Mouse (Mus musculus) embryonic stem cell, embryonic (primary cell): ENCODE measurements around the gene AU018091.

Experiments used
- CTCF ChIA-PET, 4 experiments: fragments of 300-600 bp in 2 of 4; fragments of 350-600 bp in 2 of 4; sonication (Branson Sonifier 250); formaldehyde crosslinking; loops; one replicate each; lab custom pipeline; 2022; ENCODE audit warnings: inconsistent platforms in 2 of 4; lab: Charles Lee
- POLR2A ChIA-PET, 4 experiments: fragments of 300-600 bp in 2 of 4; fragments of 350-600 bp in 2 of 4; sonication (Branson Sonifier 250); formaldehyde crosslinking; loops; one replicate each; lab custom pipeline; 2022; ENCODE audit warnings: antibody characterized with exemption in 4 of 4, inconsistent platforms in 1 of 4; lab: Charles Lee

Gene AU018091

GRCm38 (mm10) chr7:3168925-3169324 lies at the start of gene AU018091:
Gene AU018091, minus strand, starts transcription at chr7:3169203.
- CTCF ChIA-PET = interaction anchor here (0.7 to 2.2 kb wide), 9 partner anchors 21 to 100 kb away, joined by 3 to 9 read pairs (median 4); no protein-coding TSS in a partner anchor

GRCm38 (mm10) chr7:3217546-3218056 lies 48.6 kb upstream of the AU018091 start:
- ChIA-PET CTCF (interaction anchor here in 2 of 4 experiments (0.7 to 1.8 kb wide), 4 partner anchors 13 to 85 kb away, joined by 3 to 12 read pairs (median 6); no protein-coding TSS in a partner anchor), POLR2A (interaction anchor here (0.5 to 26.9 kb wide), 71 partner anchors 7 to 1571 kb away, joined by 3 to 2972 read pairs (median 5); partner anchors contain the start of genes AU018091 (in 2 of the 4), Myadm (in 2 of the 4) and Prkcg (in 2 of the 4))

More at GRCm38 (mm10) chr7:3168925-3169324, at the start of gene AU018091:
- POLR2A ChIA-PET = interaction anchor here in 3 of 4 experiments (0.5 to 3.8 kb wide), 35 partner anchors 10 to 410 kb away, joined by 3 to 33 read pairs (median 5); no protein-coding TSS in a partner anchor

GRCm38 (mm10) chr7:3216331-3216730 lies 47.3 kb upstream of the AU018091 start:
- CTCF ChIA-PET = interaction anchor here in 3 of 4 experiments (0.6 to 4.6 kb wide), 7 partner anchors 10 to 165 kb away, joined by 3 to 31 read pairs (median 7); no protein-coding TSS in a partner anchor
- POLR2A ChIA-PET = interaction anchor here (0.6 to 26.9 kb wide), 33 partner anchors 1 to 1478 kb away, joined by 3 to 2972 read pairs (median 8); partner anchors contain the start of genes AU018091 (in 1 of the 4), Myadm (in 1 of the 4) and Prkcg (in 1 of the 4)

GRCm38 (mm10) chr7:3213557-3213956 lies 44.6 kb upstream of the AU018091 start:
- ChIA-PET POLR2A (interaction anchor here (0.8 to 26.9 kb wide), 32 partner anchors 2 to 261 kb away, joined by 3 to 2972 read pairs (median 9); partner anchors contain the start of genes AU018091 (in 2 of the 4), Myadm (in 1 of the 4) and Prkcg (in 1 of the 4)), CTCF (interaction anchor here in 2 of 4 experiments (1.6 to 4.6 kb wide), 3 partner anchors 15 to 19 kb away, joined by 3 to 31 read pairs (median 4); no protein-coding TSS in a partner anchor)

- POLR2A ChIA-PET = interaction anchor here (0.7 to 26.9 kb wide), 38 partner anchors 2 to 366 kb away, joined by 3 to 2972 read pairs (median 6); partner anchors contain the start of genes AU018091 (in 2 of the 4), Myadm (in 1 of the 4) and Prkcg (in 1 of the 4)
- CTCF ChIA-PET = interaction anchor here in 3 of 4 experiments (0.6 to 4.6 kb wide), 4 partner anchors 15 to 20 kb away, joined by 3 to 31 read pairs (median 4); no protein-coding TSS in a partner anchor
Measured at GRCm38 (mm10) chr7:3213156-3213555, 44.2 kb upstream of the AU018091 start.

GRCm38 (mm10) chr7:3212002-3212790 lies 43.2 kb upstream of the AU018091 start:
- ChIA-PET POLR2A (interaction anchor here (0.5 to 26.9 kb wide), 52 partner anchors 3 to 496 kb away, joined by 3 to 2972 read pairs (median 4); partner anchors contain the start of genes Myadm (in 2 of the 4), Prkcg (in 2 of the 4), AU018091 (in 1 of the 4) and Nlrp12 (in 1 of the 4)), CTCF (interaction anchor here in 3 of 4 experiments (0.5 to 4.6 kb wide), 9 partner anchors 11 to 88 kb away, joined by 3 to 31 read pairs (median 5); no protein-coding TSS in a partner anchor)

GRCm38 (mm10) chr7:3211518-3211917 lies 42.5 kb upstream of the AU018091 start:
- CTCF ChIA-PET = interaction anchor here in 2 of 4 experiments (0.6 to 4.6 kb wide), 5 partner anchors 10 to 28 kb away, joined by 3 to 31 read pairs (median 4); no protein-coding TSS in a partner anchor
- POLR2A ChIA-PET = interaction anchor here (0.7 to 26.9 kb wide), 30 partner anchors 4 to 237 kb away, joined by 3 to 2972 read pairs (median 10); partner anchors contain the start of genes AU018091 (in 1 of the 4), Myadm (in 1 of the 4), Nlrp12 (in 1 of the 4) and Prkcg (in 1 of the 4)

- POLR2A ChIA-PET = interaction anchor here (0.6 to 26.9 kb wide), 20 partner anchors 5 to 137 kb away, joined by 3 to 2972 read pairs (median 12); partner anchors contain the start of genes Myadm (in 1 of the 4) and Prkcg (in 1 of the 4)
- CTCF ChIA-PET = no interaction called here
Measured at GRCm38 (mm10) chr7:3210605-3211004, 41.6 kb upstream of the AU018091 start.

GRCm38 (mm10) chr7:3206520-3206919 lies 37.5 kb upstream of the AU018091 start:
- ChIA-PET CTCF (interaction anchor here (0.5 to 2.3 kb wide), 14 partner anchors 8 to 1613 kb away, joined by 3 to 14 read pairs (median 4); no protein-coding TSS in a partner anchor), POLR2A (interaction anchor here (0.6 to 26.9 kb wide), 63 partner anchors 2 to 459 kb away, joined by 3 to 2972 read pairs (median 5); partner anchors contain the start of genes AU018091 (in 3 of the 4), Leng1 (in 1 of the 4) and Tarm1 (in 1 of the 4))

GRCm38 (mm10) chr7:3204628-3205027 lies 35.6 kb upstream of the AU018091 start:
- CTCF ChIA-PET = interaction anchor here in 2 of 4 experiments (0.6 to 1.5 kb wide), 4 partner anchors 9 to 13 kb away, joined by 3 to 6 read pairs (median 4); no protein-coding TSS in a partner anchor
- POLR2A ChIA-PET = interaction anchor here (0.6 to 26.9 kb wide), 19 partner anchors 0 to 195 kb away, joined by 3 to 2972 read pairs (median 4); no protein-coding TSS in a partner anchor

GRCm38 (mm10) chr7:3203890-3204289 lies 34.9 kb upstream of the AU018091 start:
- CTCF ChIA-PET = interaction anchor here in 2 of 4 experiments (0.5 to 1.5 kb wide), 4 partner anchors 8 to 146 kb away, joined by 3 to 6 read pairs (median 5); no protein-coding TSS in a partner anchor
- POLR2A ChIA-PET = interaction anchor here (0.6 to 26.9 kb wide), 20 partner anchors 0 to 376 kb away, joined by 3 to 2972 read pairs (median 4); no protein-coding TSS in a partner anchor

- ChIA-PET POLR2A (interaction anchor here (0.5 to 25.2 kb wide), 66 partner anchors 8 to 1622 kb away, joined by 3 to 2972 read pairs (median 6); partner anchors contain the start of genes AU018091 (in 2 of the 4), Prkcg (in 2 of the 4), Mboat7 (in 1 of the 4) and Myadm (in 1 of the 4)), CTCF (interaction anchor here in 3 of 4 experiments (0.5 to 1.5 kb wide), 9 partner anchors 9 to 60 kb away, joined by 3 to 7 read pairs (median 4); no protein-coding TSS in a partner anchor)
Measured at GRCm38 (mm10) chr7:3201134-3201705, 32.2 kb upstream of the AU018091 start.

GRCm38 (mm10) chr7:3198884-3199283 lies 29.9 kb upstream of the AU018091 start:
- CTCF ChIA-PET = interaction anchor here (0.5 to 2.1 kb wide), 38 partner anchors 8 to 151 kb away, joined by 3 to 22 read pairs (median 3); partner anchors contain the start of genes AU018091 (in 2 of the 4), Cacng7 (in 1 of the 4), Myadm (in 1 of the 4) and Prkcg (in 1 of the 4)

GRCm38 (mm10) chr7:3195850-3196249 lies 26.8 kb upstream of the AU018091 start:
- POLR2A ChIA-PET = interaction anchor here (0.5 to 25.2 kb wide), 23 partner anchors 8 to 174 kb away, joined by 3 to 2972 read pairs (median 4); partner anchors contain the start of gene AU018091 (in 2 of the 4)
- CTCF ChIA-PET = interaction anchor here in 3 of 4 experiments (0.5 to 3.5 kb wide), 16 partner anchors 9 to 256 kb away, joined by 3 to 31 read pairs (median 3); partner anchors contain the start of gene AU018091 (in 2 of the 3)

More at GRCm38 (mm10) chr7:3198884-3199283, 29.9 kb upstream of the AU018091 start:
- POLR2A ChIA-PET = interaction anchor here (0.6 to 25.2 kb wide), 35 partner anchors 8 to 224 kb away, joined by 3 to 2972 read pairs (median 5); partner anchors contain the start of gene AU018091 (in 2 of the 4)

- ChIA-PET CTCF (interaction anchor here (0.6 to 3.5 kb wide), 27 partner anchors 8 to 1331 kb away, joined by 3 to 31 read pairs (median 5); partner anchors contain the start of gene AU018091 (in 1 of the 4)), POLR2A (interaction anchor here (0.5 to 25.2 kb wide), 48 partner anchors 9 to 1820 kb away, joined by 3 to 2972 read pairs (median 6); partner anchors contain the start of gene AU018091 (in 2 of the 4))
Measured at GRCm38 (mm10) chr7:3194531-3194930, 25.5 kb upstream of the AU018091 start.
